Mouse (Mus musculus) forebrain, embryonic 16.5 days (tissue): ENCODE results near the gene Trim40. TPM values are rescaled to one million over a fixed set of nuclear protein-coding genes. Genes with fewer than 3 reads are reported as not detected.

Experiments
- ATAC-seq: fragments of 200-750 bp; cut with Nextera tagmentation; 2 replicates; pipeline ENCODE4 v1.8.0; 2017; ENCODE audit warnings: mild to moderate bottlenecking, moderate library complexity
- H3K27ac ChIP-seq: fragments of 300-500 bp; sonication (generic); 2 replicates; pipeline ENCODE4 v1.5.1; 2014; ENCODE audit warnings: low read length, control low read depth
- H3K27me3 ChIP-seq: fragments of 300-500 bp; sonication (generic); replicated peaks from 2 replicates; pipeline ENCODE4 v1.6.1; 2014; ENCODE audit warnings: low read length; ENCODE audit not compliant: control insufficient read depth, insufficient read depth
- H3K36me3 ChIP-seq: fragments of 300-500 bp; sonication (generic); 2 replicates; pipeline ENCODE4 v1.6.1; 2014; ENCODE audit not compliant: control insufficient read depth, insufficient read depth
- H3K4me1 ChIP-seq: fragments of 300-500 bp; sonication (generic); replicated peaks from 2 replicates; pipeline ENCODE4 v1.6.1; 2014; ENCODE audit warnings: low read length; ENCODE audit not compliant: control insufficient read depth, insufficient read depth
- H3K4me2 ChIP-seq: fragments of 300-500 bp; sonication (generic); 2 replicates; pipeline ENCODE4 v1.6.1; 2014; ENCODE audit warnings: mild to moderate bottlenecking, low read length, control low read depth
- H3K4me3 ChIP-seq: fragments of 300-500 bp; sonication (generic); replicated peaks from 2 replicates; pipeline ENCODE4 v1.5.1; 2014; ENCODE audit warnings: mild to moderate bottlenecking, low read length, control low read depth
- H3K9ac ChIP-seq: fragments of 300-500 bp; sonication (generic); replicated peaks from 2 replicates; pipeline ENCODE4 v1.6.1; 2014; ENCODE audit warnings: low read depth, low read length, control low read depth
- H3K9me3 ChIP-seq: fragments of 300-500 bp; sonication (generic); 2 replicates; pipeline ENCODE4 v1.6.1; 2016; ENCODE audit warnings: low read length; ENCODE audit not compliant: control insufficient read depth
- WGBS: fragments of 180-500 bp; shearing (Covaris S2); extraction: QIAGEN DNeasy Blood & Tissue Kit; methylation state at CpG from one replicate; pipeline ENCODE4 v1.1.7; 2014; 5-methylcytosine and 5-hydroxymethylcytosine counted together
- polyA plus RNA-seq: library from polyadenylated mRNA; unstranded; fragments of >200 nt; fragmentation: Nextera tagmentation; extraction: Ambion mirVana; gene quantifications from 2 replicates; pipeline ENCODE4 v1.2.1, GENCODE M21; 2015

Trim40 gene
- not detected in 2 replicates for polyA plus RNA-seq

- no peaks in the 10 kb centered on the region for H3K9me3 ChIP-seq
- no peaks in the 10 kb centered on the region; the same call in 1 of the 2 replicates for H3K27me3 ChIP-seq
- WGBS = 91% methylated on average over 5 of the region's 5 CpGs
- H3K4me1 ChIP-seq = no peaks in the 10 kb centered on the region
- no peak for ATAC-seq
- no peak within 1 kb of the TSS for H3K27ac ChIP-seq
- no peaks in the 10 kb centered on the region for H3K36me3 ChIP-seq
- no peak within 1 kb of the TSS for H3K4me2 ChIP-seq
- no peak within 1 kb of the TSS for H3K9ac ChIP-seq
- H3K4me3 ChIP-seq = no peak within 1 kb of the TSS
Measured at GRCm38 (mm10) chr17:36890073-36890903, at the start of gene Trim40. TSS of gene Trim40 (minus strand) at chr17:36890123.

GRCm38 (mm10) chr17:36938056-36938455 is 48.1 kb upstream of the Trim40 start:
- Histone ChIP-seq H3K27me3 (peaks cover 22% of the 10 kb centered on the region), H3K4me1 (peaks cover 9% of the 10 kb centered on the region), H3K9me3 (no peaks in the 10 kb centered on the region), H3K27ac (no peak overlapping the region), H3K9ac (no peak overlapping the region), H3K4me3 (no peak overlapping the region), H3K4me2 (no peak overlapping the region), H3K36me3 (no peaks in the 10 kb centered on the region)
- 89% methylated on average over 2 of the region's 2 CpGs for WGBS
- ATAC-seq = no peak

GRCm38 (mm10) chr17:36931806-36932205 is 41.9 kb upstream of the Trim40 start:
- Histone ChIP-seq H3K36me3 (no peaks in the 10 kb centered on the region), H3K4me3 (no peak overlapping the region), H3K27ac (no peak overlapping the region), H3K4me2 (no peak overlapping the region), H3K4me1 (no peaks in the 10 kb centered on the region), H3K9ac (no peak overlapping the region), H3K9me3 (no peaks in the 10 kb centered on the region), H3K27me3 (no peaks in the 10 kb centered on the region)
- ATAC-seq = no peak
- WGBS = 83% methylated on average over 2 of the region's 2 CpGs

GRCm38 (mm10) chr17:36931130-36931529 is 41.2 kb upstream of the Trim40 start:
- Histone ChIP-seq H3K4me2 (no peak overlapping the region), H3K36me3 (no peaks in the 10 kb centered on the region), H3K4me3 (no peak overlapping the region), H3K27me3 (no peaks in the 10 kb centered on the region), H3K27ac (no peak overlapping the region), H3K9me3 (no peaks in the 10 kb centered on the region), H3K4me1 (no peaks in the 10 kb centered on the region), H3K9ac (no peak overlapping the region)
- WGBS = 89% methylated on average over 4 of the region's 4 CpGs
- no peak for ATAC-seq

- H3K4me3 ChIP-seq = no peak overlapping the region
- H3K27ac ChIP-seq = no peak overlapping the region
- H3K27me3 ChIP-seq = no peaks in the 10 kb centered on the region
- H3K9ac ChIP-seq = no peak overlapping the region
- WGBS = 80% methylated on average over 6 of the region's 6 CpGs
- H3K4me2 ChIP-seq = no peak overlapping the region
- H3K4me1 ChIP-seq = no peaks in the 10 kb centered on the region
- no peak for ATAC-seq
- no peaks in the 10 kb centered on the region for H3K36me3 ChIP-seq
- no peaks in the 10 kb centered on the region for H3K9me3 ChIP-seq
Measured at GRCm38 (mm10) chr17:36930233-36930632, 40.3 kb upstream of the Trim40 start.

- Histone ChIP-seq H3K9ac (no peak overlapping the region), H3K4me1 (no peaks in the 10 kb centered on the region), H3K27ac (no peak overlapping the region), H3K27me3 (no peaks in the 10 kb centered on the region), H3K4me2 (no peak overlapping the region), H3K9me3 (no peaks in the 10 kb centered on the region), H3K36me3 (no peaks in the 10 kb centered on the region), H3K4me3 (no peak overlapping the region)
- ATAC-seq = no peak
- WGBS = 76% methylated on average over 12 of the region's 12 CpGs
Measured at GRCm38 (mm10) chr17:36929236-36929932, 39.5 kb upstream of the Trim40 start.

GRCm38 (mm10) chr17:36927496-36928120 is 37.7 kb upstream of the Trim40 start:
- H3K9me3 ChIP-seq = no peaks in the 10 kb centered on the region
- ATAC-seq = no peak
- H3K27me3 ChIP-seq = no peaks in the 10 kb centered on the region
- no peak overlapping the region for H3K27ac ChIP-seq
- H3K4me1 ChIP-seq = no peaks in the 10 kb centered on the region
- no peak overlapping the region for H3K4me3 ChIP-seq
- WGBS = 74% methylated on average over 10 of the region's 10 CpGs
- no peak overlapping the region for H3K9ac ChIP-seq
- H3K4me2 ChIP-seq = no peak overlapping the region
- no peaks in the 10 kb centered on the region for H3K36me3 ChIP-seq

- Histone ChIP-seq H3K27ac (no peak overlapping the region), H3K4me3 (no peak overlapping the region), H3K4me1 (no peaks in the 10 kb centered on the region), H3K9me3 (no peaks in the 10 kb centered on the region), H3K4me2 (no peak overlapping the region), H3K9ac (no peak overlapping the region), H3K36me3 (no peaks in the 10 kb centered on the region), H3K27me3 (no peaks in the 10 kb centered on the region)
- WGBS = 64% methylated on average over 4 of the region's 4 CpGs
- ATAC-seq = no peak
Measured at GRCm38 (mm10) chr17:36923491-36923890, 33.6 kb upstream of the Trim40 start.

GRCm38 (mm10) chr17:36922715-36923114 is 32.8 kb upstream of the Trim40 start:
- H3K9ac ChIP-seq = no peak overlapping the region
- no peak overlapping the region for H3K4me3 ChIP-seq
- H3K4me1 ChIP-seq = no peaks in the 10 kb centered on the region
- H3K4me2 ChIP-seq = no peak overlapping the region
- H3K36me3 ChIP-seq = no peaks in the 10 kb centered on the region
- no peaks in the 10 kb centered on the region for H3K27me3 ChIP-seq
- whole genome bisulfite sequencing = 90% methylated on average over 4 of the region's 4 CpGs
- H3K27ac ChIP-seq = no peak overlapping the region
- no peaks in the 10 kb centered on the region for H3K9me3 ChIP-seq
- no peak for ATAC-seq
